Mouse (Mus musculus) left cerebral cortex, adult 9 months (tissue): Measurements from ENCODE around the gene Ecd.
"Not testable (repeated sequence)": the region's sequence is repeated elsewhere in the genome, so short reads cannot be mapped to it uniquely, and the experiment has no call there.

ENCODE experiments used
- DNase-seq, 2 experiments: peaks; one replicate each; pipeline ENCODE4 v3.0.0; 2022; ENCODE audit warnings: low spot score in 2 of 2

Gene Ecd

GRCm38 (mm10) chr14:20324196-20324595, 23.7 kb downstream of the Ecd start:
- DNase-seq: peak in 1 of 2 experiments; percentile 10

GRCm38 (mm10) chr14:20319420-20319819, 28.5 kb downstream of the Ecd start:
- DNase-seq: peak in 1 of 2 experiments; percentile 50

GRCm38 (mm10) chr14:20315137-20315536, 32.8 kb downstream of the Ecd start:
- DNase-seq: no peak

- not testable (repeated sequence) for DNase-seq
Observed at GRCm38 (mm10) chr14:20305085-20305484, 42.8 kb downstream of the Ecd start.

- no peak for DNase-seq
Observed at GRCm38 (mm10) chr14:20298131-20298530, 49.8 kb downstream of the Ecd start.

GRCm38 (mm10) chr14:20297616-20298015, 50.3 kb downstream of the Ecd start:
- no peak for DNase-seq

GRCm38 (mm10) chr14:20294947-20295346, 53.0 kb downstream of the Ecd start:
- no peak for DNase-seq

DNA sequence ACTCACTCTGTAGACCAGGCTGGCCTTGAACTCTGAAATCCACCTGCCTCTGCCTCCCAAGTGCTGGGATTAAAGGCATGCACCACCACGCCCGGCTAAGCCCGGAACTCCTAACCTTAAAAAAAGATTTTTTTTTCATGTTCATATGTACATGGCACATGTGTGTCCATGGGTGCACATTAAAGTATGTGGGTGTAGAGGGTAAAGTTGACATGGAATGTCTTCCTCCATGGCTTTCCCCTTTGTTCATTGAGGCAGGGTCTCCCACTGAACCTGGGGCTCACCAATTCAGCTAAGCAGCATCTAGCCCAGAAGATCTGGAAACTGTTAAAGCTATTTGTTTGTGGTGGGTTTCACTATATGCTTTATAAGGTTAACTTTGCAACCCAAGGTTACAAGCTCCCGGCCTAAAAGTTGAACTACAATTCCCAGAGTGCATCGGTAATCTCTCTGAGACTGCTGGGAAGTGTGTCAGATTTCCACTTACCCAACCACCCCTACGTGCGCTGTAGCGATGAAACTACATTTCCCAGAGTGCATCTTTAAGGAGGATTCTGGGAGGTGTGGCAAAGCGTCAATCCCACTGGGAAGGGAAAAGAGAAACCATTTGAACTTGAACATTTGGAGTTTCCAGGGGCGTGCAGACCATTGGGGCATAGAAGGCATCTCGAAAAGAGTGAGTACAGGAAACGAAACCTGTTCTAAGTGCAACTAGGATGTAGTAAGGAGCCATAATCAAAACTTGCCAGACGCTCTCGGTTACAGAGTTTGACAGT, 53.6 kb downstream of the Ecd start, which contains the start of gene Nudt13:
TSS of gene Nudt13 (plus strand) at position 581 of the 776 bp plus-strand sequence.
- peak; percentile 83 to 93 for DNase-seq

DNA sequence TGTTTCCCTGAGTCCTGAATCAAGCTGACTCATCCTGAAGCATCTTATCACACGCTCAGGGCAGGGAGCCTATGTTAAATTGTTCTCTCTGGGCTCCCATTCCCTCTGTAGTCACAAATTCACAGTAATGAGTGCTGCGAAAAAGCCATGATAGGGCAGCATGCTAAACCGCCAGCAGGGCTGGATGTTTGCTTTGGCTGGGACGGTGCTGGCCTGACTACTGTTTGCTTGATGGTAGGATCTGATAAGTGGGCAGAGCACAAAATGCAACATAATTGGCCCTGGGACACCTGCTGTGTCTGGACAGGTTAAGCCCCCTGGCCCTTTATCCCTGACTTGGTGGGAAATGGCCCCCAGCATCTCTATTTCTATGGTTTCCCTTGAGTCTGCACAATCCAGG, 56.5 kb downstream of the Ecd start:
- no peak for DNase-seq
